Mouse (Mus musculus) frontal cortex, adult (tissue): ENCODE results near the gene Whrn.

Experiments used
- ATAC-seq: cut with Nextera tagmentation; 2 replicates; pipeline ENCODE4 v1.9.2; 2017; ENCODE audit warnings: mild to moderate bottlenecking, moderate library complexity, mixed read lengths; ENCODE audit not compliant: low TSS enrichment

Whrn gene

GRCm38 (mm10) chr4:63452555-63452954 is 43.2 kb downstream of the Whrn start:
- ATAC-seq, result peak; percentile 44; the same call in 1 of the 2 replicates

GRCm38 (mm10) chr4:63450551-63450950 is 45.2 kb downstream of the Whrn start:
- no peak for ATAC-seq

GRCm38 (mm10) chr4:63444362-63445066 is 51.3 kb downstream of the Whrn start:
- no peak for ATAC-seq

- no peak for ATAC-seq
These were observed 52.7 kb downstream of the Whrn start for GRCm38 (mm10) chr4:63443101-63443500.

- no peak for ATAC-seq
These were observed 54.2 kb downstream of the Whrn start for GRCm38 (mm10) chr4:63441616-63442015.

GRCm38 (mm10) chr4:63440262-63440661 is 55.5 kb downstream of the Whrn start:
- ATAC-seq, result no peak

GRCm38 (mm10) chr4:63437968-63438367 is 57.8 kb downstream of the Whrn start:
- no peak for ATAC-seq

GRCm38 (mm10) chr4:63437119-63437815 is 58.5 kb downstream of the Whrn start:
- ATAC-seq, result peak; percentile 75

GRCm38 (mm10) chr4:63435402-63435801 is 60.4 kb downstream of the Whrn start:
- ATAC-seq, result no peak

- no peak for ATAC-seq
These were observed 64.7 kb downstream of the Whrn start for GRCm38 (mm10) chr4:63431098-63431497.

- ATAC-seq, result no peak
These were observed 65.4 kb downstream of the Whrn start for GRCm38 (mm10) chr4:63430357-63430756.

GRCm38 (mm10) chr4:63426308-63426707 is 69.5 kb downstream of the Whrn start:
- no peak for ATAC-seq

GRCm38 (mm10) chr4:63423811-63424210 is 72.0 kb downstream of the Whrn start:
- ATAC-seq, result no peak

GRCm38 (mm10) chr4:63423231-63423630 is 72.6 kb downstream of the Whrn start:
- no peak for ATAC-seq

- ATAC-seq, result no peak
These were observed 75.5 kb downstream of the Whrn start for GRCm38 (mm10) chr4:63420143-63420920.

- no peak for ATAC-seq
These were observed 77.5 kb downstream of the Whrn start for GRCm38 (mm10) chr4:63418270-63418669.

- ATAC-seq, result peak; percentile 91
These were observed 78.4 kb downstream of the Whrn start for GRCm38 (mm10) chr4:63417318-63417957.

- no peak for ATAC-seq
These were observed 80.8 kb downstream of the Whrn start for GRCm38 (mm10) chr4:63414951-63415350.

- ATAC-seq, result no peak
These were observed 84.6 kb downstream of the Whrn start for GRCm38 (mm10) chr4:63411222-63411621.

- ATAC-seq, result peak; percentile 94
These were observed 85.2 kb downstream of the Whrn start for GRCm38 (mm10) chr4:63410583-63410934.

GRCm38 (mm10) chr4:63409908-63410582 is 85.7 kb downstream of the Whrn start:
- peak; percentile 69 for ATAC-seq
